Mouse (Mus musculus): ENCODE results near the gene Drap1. TPM values are rescaled to one million over a fixed set of nuclear protein-coding genes. Genes with fewer than 3 reads are reported as not detected.

The Drap1 gene
- polyA plus RNA-seq, 1 experiment from 2014 or later, result 220 TPM

- Histone ChIP-seq H3K4me1 (replicated peaks) (peaks cover 20% of the 10 kb centered on the region), H3K27ac (no peak overlapping the region), H3K4me3 (peak overlapping the region; percentile 60), H3K9ac (peak overlapping the region; percentile 42; the same call in 1 of the 2 replicates), H3K4me2 (peak overlapping the region; percentile 95), H3K36me3 (no peaks in the 10 kb centered on the region), H3K9me3 (replicated peaks) (no peaks in the 10 kb centered on the region), H3K27me3 (peaks cover 54% of the 10 kb centered on the region)
- WGBS, result 7% methylated on average over 36 of the region's 36 CpGs
- no peak for ATAC-seq (replicated peaks; ENCODE audit: insufficient number of reproducible peaks, insufficient read depth, low FRiP score, low read depth)
Measured at GRCm38 (mm10) chr19:5448354-5449150, 23.8 kb upstream of the Drap1 start.

GRCm38 (mm10) chr19:5447515-5448353, 23.0 kb upstream of the Drap1 start, which contains the start of gene Fosl1:
Gene Fosl1, plus strand, starts transcription at chr19:5447547.
- Histone ChIP-seq H3K27me3 (peaks cover 54% of the 10 kb centered on the region), H3K4me2 (peak within 1 kb of the TSS; percentile 95), H3K9ac (peak within 1 kb of the TSS; percentile 42), H3K4me1 (replicated peaks) (peaks cover 20% of the 10 kb centered on the region), H3K4me3 (peak within 1 kb of the TSS; percentile 60), H3K36me3 (no peaks in the 10 kb centered on the region), H3K9me3 (replicated peaks) (no peaks in the 10 kb centered on the region), H3K27ac (no peak within 1 kb of the TSS)
- under 1% methylated on average over 70 of the region's 70 CpGs for WGBS
- peak; percentile 70 for ATAC-seq (replicated peaks; ENCODE audit: insufficient number of reproducible peaks, insufficient read depth, low FRiP score, low read depth)

GRCm38 (mm10) chr19:5445747-5446146, 21.0 kb upstream of the Drap1 start:
- no peak overlapping the region for H3K27ac ChIP-seq
- WGBS, result 83% methylated on average over 5 of the region's 5 CpGs
- peaks cover 54% of the 10 kb centered on the region for H3K27me3 ChIP-seq
- no peak for ATAC-seq (replicated peaks; ENCODE audit: insufficient number of reproducible peaks, insufficient read depth, low FRiP score, low read depth)
- H3K4me1 ChIP-seq (replicated peaks), result peaks cover 20% of the 10 kb centered on the region
- H3K4me2 ChIP-seq, result no peak overlapping the region
- H3K9me3 ChIP-seq (replicated peaks), result no peaks in the 10 kb centered on the region
- H3K9ac ChIP-seq, result no peak overlapping the region
- H3K36me3 ChIP-seq, result no peaks in the 10 kb centered on the region
- no peak overlapping the region for H3K4me3 ChIP-seq

GRCm38 (mm10) chr19:5444954-5445353, 20.2 kb upstream of the Drap1 start:
- WGBS, result 15% methylated on average over 7 of the region's 7 CpGs
- Histone ChIP-seq H3K4me1 (replicated peaks) (peaks cover 20% of the 10 kb centered on the region), H3K9ac (no peak overlapping the region), H3K27me3 (peaks cover 46% of the 10 kb centered on the region), H3K4me3 (no peak overlapping the region), H3K4me2 (no peak overlapping the region), H3K9me3 (replicated peaks) (no peaks in the 10 kb centered on the region), H3K27ac (no peak overlapping the region), H3K36me3 (no peaks in the 10 kb centered on the region)
- ATAC-seq (replicated peaks; ENCODE audit: insufficient number of reproducible peaks, insufficient read depth, low FRiP score, low read depth), result no peak

- Histone ChIP-seq H3K4me1 (replicated peaks) (peaks cover 20% of the 10 kb centered on the region), H3K9me3 (replicated peaks) (no peaks in the 10 kb centered on the region), H3K27me3 (peaks cover 41% of the 10 kb centered on the region), H3K4me2 (no peak overlapping the region), H3K9ac (no peak overlapping the region), H3K27ac (no peak overlapping the region), H3K4me3 (no peak overlapping the region), H3K36me3 (no peaks in the 10 kb centered on the region)
- 61% methylated on average over 9 of the region's 9 CpGs for WGBS
- no peak for ATAC-seq (replicated peaks; ENCODE audit: insufficient number of reproducible peaks, insufficient read depth, low FRiP score, low read depth)
Measured at GRCm38 (mm10) chr19:5444371-5444908, 19.7 kb upstream of the Drap1 start.

GRCm38 (mm10) chr19:5433951-5434350, 9.2 kb upstream of the Drap1 start:
- no peak overlapping the region for H3K9ac ChIP-seq
- WGBS, result 48% methylated on average over 7 of the region's 7 CpGs
- no peak for ATAC-seq (replicated peaks; ENCODE audit: insufficient number of reproducible peaks, insufficient read depth, low FRiP score, low read depth)

GRCm38 (mm10) chr19:5432992-5433852, 8.4 kb upstream of the Drap1 start:
- H3K9me3 ChIP-seq (replicated peaks), result no peaks in the 10 kb centered on the region
- peak overlapping the region; percentile 73 for H3K27ac ChIP-seq
- H3K4me2 ChIP-seq, result peak overlapping the region; percentile 86
- peak; percentile 58; the same call in 1 of the 2 replicates for ATAC-seq (replicated peaks; ENCODE audit: insufficient number of reproducible peaks, insufficient read depth, low FRiP score, low read depth)
- peak overlapping the region; percentile 46 for H3K4me3 ChIP-seq
- peaks cover 29% of the 10 kb centered on the region for H3K4me1 ChIP-seq (replicated peaks)
- H3K36me3 ChIP-seq, result no peaks in the 10 kb centered on the region
- peaks cover 5% of the 10 kb centered on the region; the same call in 1 of the 2 replicates for H3K27me3 ChIP-seq
- WGBS, result 6% methylated on average over 16 of the region's 16 CpGs
- H3K9ac ChIP-seq, result peak overlapping the region; percentile 47

More at GRCm38 (mm10) chr19:5433951-5434350, 9.2 kb upstream of the Drap1 start:
- peak overlapping the region; percentile 73; the same call in 1 of the 2 replicates for H3K27ac ChIP-seq
- H3K4me1 ChIP-seq (replicated peaks), result peaks cover 28% of the 10 kb centered on the region
- peak overlapping the region; percentile 86 for H3K4me2 ChIP-seq
- H3K4me3 ChIP-seq, result peak overlapping the region; percentile 46; the same call in 1 of the 2 replicates
- H3K36me3 ChIP-seq, result no peaks in the 10 kb centered on the region
- H3K27me3 ChIP-seq, result peaks cover 5% of the 10 kb centered on the region; the same call in 1 of the 2 replicates
- H3K9me3 ChIP-seq (replicated peaks), result no peaks in the 10 kb centered on the region

GRCm38 (mm10) chr19:5431911-5432464, 7.2 kb upstream of the Drap1 start:
- no peak overlapping the region for H3K9ac ChIP-seq
- no peak for ATAC-seq (replicated peaks; ENCODE audit: insufficient number of reproducible peaks, insufficient read depth, low FRiP score, low read depth)
- H3K27ac ChIP-seq, result no peak overlapping the region
- H3K4me2 ChIP-seq, result no peak overlapping the region
- peaks cover 3% of the 10 kb centered on the region; the same call in 1 of the 2 replicates for H3K27me3 ChIP-seq
- 67% methylated on average over 4 of the region's 4 CpGs for WGBS
- H3K9me3 ChIP-seq (replicated peaks), result no peaks in the 10 kb centered on the region
- peaks cover 32% of the 10 kb centered on the region for H3K4me1 ChIP-seq (replicated peaks)
- H3K4me3 ChIP-seq, result no peak overlapping the region
- peaks cover 3% of the 10 kb centered on the region; the same call in 1 of the 2 replicates for H3K36me3 ChIP-seq

GRCm38 (mm10) chr19:5430408-5430807, 5.6 kb upstream of the Drap1 start:
- 0 out of 2 replicates have a peak overlapping the region, but pooled peaks have one; percentile 4 for H3K27ac ChIP-seq
- 68% methylated on average over 1 of the region's 1 CpGs for WGBS
- no peaks in the 10 kb centered on the region for H3K27me3 ChIP-seq
- no peak overlapping the region for H3K4me3 ChIP-seq
- H3K9me3 ChIP-seq (replicated peaks), result no peaks in the 10 kb centered on the region
- H3K36me3 ChIP-seq, result peaks cover 14% of the 10 kb centered on the region
- peaks cover 47% of the 10 kb centered on the region for H3K4me1 ChIP-seq (replicated peaks)
- no peak for ATAC-seq (replicated peaks; ENCODE audit: insufficient number of reproducible peaks, insufficient read depth, low FRiP score, low read depth)
- H3K9ac ChIP-seq, result no peak overlapping the region
- H3K4me2 ChIP-seq, result no peak overlapping the region

GRCm38 (mm10) chr19:5429806-5430205, 5.0 kb upstream of the Drap1 start:
- H3K36me3 ChIP-seq, result peaks cover 14% of the 10 kb centered on the region
- 47% methylated on average over 8 of the region's 8 CpGs for WGBS
- H3K4me2 ChIP-seq, result no peak overlapping the region
- H3K27me3 ChIP-seq, result no peaks in the 10 kb centered on the region
- H3K27ac ChIP-seq, result 0 out of 2 replicates have a peak overlapping the region, but pooled peaks have one; percentile 4
- ATAC-seq (replicated peaks; ENCODE audit: insufficient number of reproducible peaks, insufficient read depth, low FRiP score, low read depth), result no peak
- peaks cover 47% of the 10 kb centered on the region for H3K4me1 ChIP-seq (replicated peaks)
- no peak overlapping the region for H3K9ac ChIP-seq
- H3K9me3 ChIP-seq (replicated peaks), result no peaks in the 10 kb centered on the region
- no peak overlapping the region for H3K4me3 ChIP-seq

Measured in heart, embryonic 15.5 days (tissue).